Mouse (Mus musculus) gonadal fat pad, adult 2 months (tissue): ENCODE data around the gene Ecpas. TPM values are rescaled to one million over a fixed set of nuclear protein-coding genes. Genes with fewer than 3 reads are reported as not detected.

Experiments
- DNase-seq: peaks from one replicate; pipeline ENCODE4 v3.0.0-alpha.2; 2012; ENCODE audit warnings: low read depth
- polyA plus RNA-seq: library from polyadenylated mRNA; depleted of rRNA; stranded (reverse); fragments of >200 nt; gene quantifications from 2 replicates; pipeline ENCODE4 v1.2.3, GENCODE M21; 2012

Ecpas gene
- polyA plus RNA-seq, 1 experiment: 16.8 TPM

DNA sequence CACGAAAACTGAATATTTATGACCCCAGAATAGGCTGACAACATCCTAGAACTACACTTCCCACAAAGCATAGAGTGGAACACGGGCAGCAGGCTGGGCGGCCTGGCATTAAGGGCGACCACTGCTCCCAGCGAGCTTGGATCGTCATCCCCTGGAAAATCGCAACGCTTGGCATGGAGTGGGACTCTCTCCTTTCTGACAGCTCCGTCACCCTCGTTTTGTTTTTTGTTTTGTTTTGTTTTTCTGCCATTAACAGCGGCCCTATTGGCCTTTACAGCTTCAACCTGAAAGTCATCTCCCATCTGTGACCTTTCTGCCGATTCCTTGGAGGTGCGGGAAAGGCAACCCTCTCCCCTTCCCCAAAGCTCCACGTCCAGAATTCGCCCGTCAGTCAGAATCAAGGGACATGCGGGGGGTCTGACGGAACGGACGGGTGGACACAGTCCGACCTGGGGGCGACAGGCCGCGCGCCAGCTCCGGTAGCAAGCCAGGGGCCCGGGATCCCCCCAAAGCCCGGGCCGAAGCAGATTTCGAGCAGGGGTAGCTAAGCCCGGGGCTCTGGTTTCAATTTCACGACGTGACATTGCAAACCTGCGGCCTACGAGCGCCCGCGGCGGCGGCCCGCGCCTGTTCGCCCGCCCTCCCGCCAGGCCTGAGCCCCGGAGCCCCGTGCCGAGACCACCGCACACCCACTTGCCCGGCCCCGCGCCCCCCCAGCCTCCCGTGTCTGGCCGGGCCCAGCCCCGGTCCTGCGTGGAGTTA is 1.3 kb downstream of the Ecpas start:
- DNase-seq: no peak

DNA sequence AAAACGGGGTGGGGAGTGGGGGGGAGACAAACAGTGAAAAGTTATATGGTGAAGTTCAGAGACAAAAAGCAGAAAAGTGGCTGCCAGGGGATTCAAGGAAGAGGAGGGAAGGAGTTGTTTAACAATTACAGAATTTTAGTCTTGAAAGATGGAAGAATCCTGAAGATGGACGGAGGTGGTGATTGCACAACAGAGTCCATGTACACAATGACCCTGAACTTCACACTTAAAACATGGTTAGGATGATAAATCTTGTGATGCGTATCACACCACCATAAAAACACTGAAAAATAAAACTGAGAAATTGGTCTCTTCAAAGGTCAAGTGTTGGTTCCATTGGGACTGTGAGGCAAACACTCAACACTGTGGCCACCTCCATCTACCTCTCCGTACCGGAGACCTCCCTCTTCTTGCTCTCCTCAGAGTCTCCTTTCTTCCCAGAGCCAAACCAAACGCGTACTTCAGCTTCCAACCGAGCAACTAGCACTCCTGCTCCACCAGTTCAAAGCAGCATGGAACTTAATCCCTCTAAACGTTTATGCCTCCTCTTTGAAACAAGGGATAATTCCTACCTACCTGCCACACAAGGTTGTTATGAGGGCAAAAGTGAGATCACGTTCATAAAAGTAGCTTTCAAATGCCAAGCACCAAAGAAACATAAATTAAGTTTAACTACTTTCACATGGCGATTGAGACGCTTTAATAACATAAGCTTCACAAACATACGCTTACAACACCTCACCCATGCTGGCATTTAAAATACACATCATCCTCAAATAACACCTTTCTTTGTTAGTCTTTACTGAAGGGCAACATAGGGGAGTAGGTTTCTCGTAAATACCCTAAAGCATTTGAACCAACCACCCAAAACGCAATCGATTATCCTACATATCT is 2.1 kb downstream of the Ecpas start:
- DNase-seq: peak; percentile 56

DNA sequence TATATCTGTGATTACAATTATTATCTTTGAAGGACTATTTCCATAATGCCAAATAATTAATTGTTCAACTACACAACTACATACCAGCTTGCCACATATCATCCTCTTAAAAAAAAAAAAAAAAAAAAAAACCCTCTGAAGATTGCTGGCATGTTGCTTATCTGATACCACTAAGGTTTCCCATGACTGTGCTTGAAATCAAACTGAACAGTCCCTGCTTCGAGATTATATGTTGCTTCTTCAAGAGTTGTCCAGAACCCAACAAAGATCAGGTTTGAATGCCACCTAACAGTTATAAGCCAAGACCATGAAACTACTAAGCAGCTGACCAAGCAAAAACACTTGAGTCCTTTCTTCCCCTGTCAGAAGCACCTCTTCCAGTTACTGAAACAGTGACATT is 5.1 kb downstream of the Ecpas start:
- DNase-seq: no peak

DNA sequence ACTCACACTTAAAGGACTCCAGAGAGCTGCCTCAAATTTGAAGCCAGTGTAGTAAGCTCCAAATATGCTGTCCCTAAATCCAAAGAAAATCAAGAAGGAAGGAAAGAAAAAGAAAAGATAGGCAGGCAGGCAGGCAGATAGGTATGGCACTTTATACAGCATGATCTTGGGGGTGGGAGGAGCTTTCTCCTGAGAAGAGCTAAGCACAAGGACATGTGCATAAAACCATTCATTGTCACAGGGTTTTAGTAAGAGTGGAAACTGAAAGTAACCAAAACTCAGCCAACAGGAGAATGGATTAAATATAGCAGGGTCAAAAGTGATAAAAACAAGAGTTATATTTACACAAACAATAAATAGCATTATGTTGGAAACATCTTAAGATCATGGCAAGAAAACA is 14.2 kb downstream of the Ecpas start:
- no peak for DNase-seq

DNA sequence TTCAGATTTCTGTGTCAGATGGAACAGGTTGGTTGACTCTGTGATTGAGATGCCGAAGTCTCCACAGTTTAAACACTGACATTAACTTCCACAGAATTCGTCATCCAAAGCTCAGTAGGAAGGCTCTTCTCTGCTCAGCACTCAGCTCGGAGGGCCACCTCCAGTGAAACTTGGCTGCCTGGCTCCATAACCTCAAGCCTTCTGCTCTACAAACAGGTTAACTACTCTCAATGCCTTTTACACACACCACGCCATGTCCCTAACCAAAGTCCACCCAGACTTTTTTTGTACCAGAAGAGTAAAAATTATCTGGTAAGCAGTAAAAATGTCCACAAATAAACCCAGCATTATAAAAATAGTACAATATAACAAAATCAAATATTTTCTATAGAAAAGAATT is 15.1 kb downstream of the Ecpas start:
- no peak for DNase-seq

DNA sequence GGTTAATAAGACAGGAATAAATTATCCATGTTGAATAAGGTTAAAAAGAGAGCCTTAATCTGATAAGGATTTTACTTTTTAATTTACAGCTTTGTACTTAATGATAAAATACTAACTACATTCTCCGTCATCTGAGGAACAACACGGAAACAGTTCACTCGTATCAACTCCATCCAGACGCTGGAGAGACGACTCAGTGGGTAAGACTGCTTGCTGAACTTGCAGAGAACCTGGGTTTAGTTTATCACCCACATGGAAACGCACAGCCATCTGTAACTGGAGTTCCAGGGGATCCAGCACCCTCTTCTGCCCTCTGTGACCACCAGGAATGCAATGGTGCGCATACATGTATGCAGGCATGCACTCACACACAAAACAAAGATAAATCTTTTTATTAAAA is 18.1 kb downstream of the Ecpas start:
- DNase-seq: no peak

DNA sequence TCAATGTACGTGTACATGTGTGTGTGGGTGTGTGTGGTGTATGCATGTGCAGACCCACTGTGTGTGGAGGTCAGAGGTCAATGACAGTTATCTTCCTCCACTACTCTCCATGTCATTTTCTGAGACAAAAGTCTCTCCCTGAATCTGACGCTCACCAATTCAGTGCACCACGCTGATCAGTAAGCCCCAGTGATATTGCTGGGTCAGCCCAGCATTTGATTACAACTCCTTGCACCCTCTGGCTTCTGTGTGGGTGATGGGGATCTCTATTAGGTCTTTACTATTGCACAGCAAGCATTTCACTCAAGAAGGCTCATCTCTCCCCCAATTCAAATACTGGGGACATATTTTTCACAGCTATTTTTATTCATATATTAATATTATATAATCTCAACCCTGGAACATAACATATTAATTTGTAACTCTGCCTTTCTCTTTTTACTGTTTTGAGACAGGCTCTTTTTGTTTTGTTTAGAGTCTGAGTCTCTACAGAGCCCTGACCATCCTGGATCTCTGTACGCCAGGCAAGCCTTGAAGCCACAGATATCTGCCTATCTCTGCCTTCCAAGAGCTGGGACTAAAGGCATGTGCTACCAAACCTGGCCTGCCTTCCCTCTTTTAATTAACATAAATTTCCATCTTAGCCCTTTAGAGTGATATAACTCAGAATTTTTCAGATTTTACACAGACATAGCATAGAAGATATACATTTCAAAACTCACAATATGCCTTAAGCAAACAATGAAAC is 22.3 kb downstream of the Ecpas start:
- DNase-seq: no peak

DNA sequence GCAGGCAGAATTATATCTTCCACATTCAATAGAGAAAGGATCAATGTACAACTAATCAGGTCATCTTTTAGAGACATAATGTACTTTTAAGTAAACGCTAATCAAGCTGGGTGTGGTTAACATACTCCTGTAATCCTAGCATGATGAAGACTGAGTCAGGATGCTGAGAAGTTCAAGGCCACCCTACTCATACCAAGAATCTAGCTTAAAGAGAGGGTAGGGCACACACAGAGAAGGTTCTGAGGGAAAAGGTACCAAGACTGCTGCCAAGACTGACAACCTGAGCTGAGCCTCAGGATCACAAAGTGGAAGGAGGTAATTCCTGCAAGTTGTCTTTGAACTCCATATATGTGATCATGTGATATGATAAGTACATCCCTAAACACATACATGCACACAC is 24.0 kb downstream of the Ecpas start:
- DNase-seq: no peak

DNA sequence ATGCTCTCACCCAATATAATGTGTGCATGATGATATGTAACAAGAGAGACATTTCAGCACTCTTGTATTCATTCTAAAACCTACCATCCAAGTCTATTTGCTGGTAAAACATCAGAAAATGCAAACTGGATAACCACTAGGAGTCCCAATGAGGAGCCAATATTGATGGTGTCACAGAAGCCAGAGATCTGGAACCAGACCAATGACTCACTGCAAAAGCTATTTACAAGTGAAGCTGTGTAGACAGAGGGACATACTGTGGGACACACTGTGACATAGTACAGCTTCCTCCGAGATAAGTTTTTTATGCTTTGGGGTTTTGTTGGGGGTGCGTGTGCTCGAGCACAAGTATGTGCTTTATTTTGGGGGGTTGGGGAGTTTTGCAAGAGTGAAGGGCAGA is 24.9 kb downstream of the Ecpas start:
- DNase-seq: no peak

DNA sequence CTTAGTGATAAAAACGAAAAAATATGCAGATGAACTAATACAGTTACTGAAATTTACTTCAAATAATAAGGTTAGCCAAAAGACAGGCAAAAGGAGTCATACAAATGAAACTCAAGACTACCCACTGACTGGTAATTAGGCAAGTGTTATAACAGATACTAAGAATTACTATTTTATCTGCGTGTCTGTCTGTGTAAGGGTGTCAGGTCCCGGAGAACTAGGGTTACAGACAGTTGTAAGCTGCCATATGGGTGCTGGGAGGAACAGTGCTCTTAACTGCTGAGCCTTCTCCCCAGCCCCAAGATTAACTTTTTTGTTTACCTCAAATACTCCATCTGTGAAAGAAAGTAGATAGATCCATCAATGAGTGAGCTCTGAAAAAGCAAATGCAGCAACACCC is 25.8 kb downstream of the Ecpas start:
- DNase-seq: no peak

DNA sequence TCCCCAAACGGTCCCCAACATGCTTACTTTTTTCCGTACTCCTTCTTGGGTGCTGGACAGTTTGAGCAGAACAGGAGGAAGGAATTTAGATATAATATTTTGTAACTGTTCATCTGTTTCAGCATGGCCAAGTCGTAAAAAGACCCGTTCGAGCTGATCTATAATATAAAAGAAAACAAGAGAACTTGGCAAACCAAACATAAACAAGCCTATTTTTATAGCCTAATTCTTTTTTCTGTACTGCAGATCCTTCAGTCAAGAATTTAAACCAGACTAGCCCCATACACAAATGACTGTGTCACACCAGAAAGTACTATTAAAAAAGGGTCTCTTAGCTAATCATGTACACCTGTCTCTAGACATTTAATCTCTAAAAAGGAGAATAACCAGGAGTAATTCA is 27.2 kb downstream of the Ecpas start:
- DNase-seq: no peak

DNA sequence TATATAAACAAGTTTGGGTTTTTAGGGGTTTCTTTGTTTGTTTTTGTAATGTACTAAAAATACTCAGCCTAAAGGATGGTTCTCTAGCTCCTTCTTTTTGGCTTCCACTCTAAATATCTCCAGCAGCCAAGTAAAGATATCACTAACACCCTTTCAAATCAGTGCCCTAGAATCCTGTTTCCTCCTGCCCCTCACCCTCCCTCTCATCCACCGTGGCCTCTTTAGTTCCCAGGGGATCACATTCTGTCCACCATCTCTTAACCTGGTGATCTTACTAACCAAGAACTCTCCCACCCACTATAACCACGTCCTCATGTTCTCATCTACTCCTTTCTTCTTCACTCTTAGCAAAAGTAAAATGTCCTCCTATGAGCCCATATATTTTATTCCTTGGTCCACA is 28.7 kb downstream of the Ecpas start:
- DNase-seq: no peak

DNA sequence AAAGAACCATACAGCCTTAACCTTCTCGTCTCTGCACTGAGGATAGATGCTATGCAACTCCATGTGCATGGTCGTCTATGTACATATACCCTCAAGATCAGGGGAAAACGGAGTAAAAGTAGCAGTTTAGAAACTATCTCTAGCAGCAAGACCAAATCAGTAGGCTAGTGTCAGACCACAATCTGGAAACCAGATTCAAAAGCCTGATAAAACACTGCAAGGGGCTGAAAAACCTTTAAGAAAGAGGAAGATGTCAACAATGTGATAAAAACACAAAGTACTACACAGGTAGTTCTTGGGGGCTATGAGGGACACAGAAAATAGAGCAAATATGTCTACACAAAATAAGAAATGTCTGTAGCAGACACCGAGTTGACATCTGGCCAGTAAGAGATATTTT is 38.2 kb downstream of the Ecpas start:
- DNase-seq: no peak

DNA sequence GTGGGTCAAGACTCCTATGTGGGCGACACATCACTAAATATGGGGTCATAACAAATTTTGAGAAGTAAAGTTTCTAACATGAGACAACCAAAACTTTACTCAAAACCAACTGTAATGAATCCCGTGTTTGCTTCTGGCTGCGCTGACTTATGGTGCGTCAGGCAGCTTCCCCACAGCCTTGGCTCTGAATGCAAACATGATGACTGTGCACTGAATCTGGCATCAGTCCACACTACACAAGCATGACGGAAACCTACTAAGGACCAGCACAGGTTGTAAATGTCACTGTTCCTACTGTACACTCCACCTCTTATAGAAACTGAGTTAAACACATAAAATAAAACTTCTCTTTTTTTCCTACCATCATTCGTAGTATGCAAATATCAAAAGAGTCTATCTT is 45.3 kb downstream of the Ecpas start:
- peak; percentile 23 for DNase-seq

DNA sequence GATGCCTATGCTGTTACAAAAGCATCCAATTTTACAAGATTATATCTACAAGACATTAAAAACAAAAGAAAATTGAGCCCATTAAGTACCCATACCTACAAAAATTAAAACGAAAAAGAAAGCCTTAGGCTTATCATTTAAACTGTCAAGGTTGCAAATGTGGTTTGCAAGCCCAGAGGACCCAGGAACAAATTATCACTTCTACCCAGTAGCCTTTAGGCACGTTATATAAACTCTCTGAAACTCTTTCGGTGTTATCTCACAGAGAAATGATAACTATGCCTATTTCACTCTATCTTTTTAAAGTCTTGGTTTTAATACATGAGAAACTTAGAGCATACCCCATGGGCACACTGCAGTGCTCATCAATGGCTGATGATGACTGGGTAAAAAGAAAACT is 79.6 kb downstream of the Ecpas start:
- DNase-seq: no peak

DNA sequence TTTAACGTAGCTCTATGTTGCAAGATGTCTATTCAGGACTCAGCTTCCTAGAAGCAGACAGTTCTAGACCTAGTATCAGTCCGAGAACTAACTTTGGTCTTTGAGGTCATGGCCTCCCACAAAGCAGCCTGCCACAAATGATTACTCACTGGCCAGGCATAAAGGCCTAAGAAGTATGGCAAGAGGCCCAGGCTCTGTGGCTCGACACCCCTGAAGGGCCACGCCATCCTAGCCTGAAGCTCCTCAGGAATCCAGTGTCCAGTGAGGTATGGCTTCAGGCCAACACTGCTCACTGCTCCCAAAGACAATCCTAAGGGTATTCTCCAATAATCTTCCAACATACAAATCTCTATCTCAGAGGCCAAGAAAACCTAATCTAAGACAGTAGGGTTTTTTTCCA is 86.6 kb downstream of the Ecpas start:
- no peak for DNase-seq

DNA sequence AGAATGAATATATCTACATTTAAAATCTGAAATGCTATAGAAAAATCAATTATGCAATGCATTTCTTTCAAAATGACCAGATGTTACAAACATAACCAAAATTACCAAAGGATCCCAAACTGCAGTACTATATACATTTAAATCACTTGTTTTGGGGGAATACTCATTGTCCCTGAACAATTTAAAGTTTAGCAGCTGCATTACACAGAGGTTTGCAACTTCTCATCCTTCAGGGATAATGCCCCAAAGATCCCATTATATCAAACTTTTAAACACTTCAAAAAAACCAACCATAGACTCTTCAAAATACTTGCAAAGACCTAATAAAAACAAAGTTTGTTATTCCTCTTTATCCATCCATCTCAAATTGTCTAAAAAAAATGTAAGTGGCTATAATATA is 124.9 kb downstream of the Ecpas start, which contains the start of gene Olfr267:
TSS of gene Olfr267 (minus strand) at position 101 of the 400 bp plus-strand sequence.
- no peak for DNase-seq

DNA sequence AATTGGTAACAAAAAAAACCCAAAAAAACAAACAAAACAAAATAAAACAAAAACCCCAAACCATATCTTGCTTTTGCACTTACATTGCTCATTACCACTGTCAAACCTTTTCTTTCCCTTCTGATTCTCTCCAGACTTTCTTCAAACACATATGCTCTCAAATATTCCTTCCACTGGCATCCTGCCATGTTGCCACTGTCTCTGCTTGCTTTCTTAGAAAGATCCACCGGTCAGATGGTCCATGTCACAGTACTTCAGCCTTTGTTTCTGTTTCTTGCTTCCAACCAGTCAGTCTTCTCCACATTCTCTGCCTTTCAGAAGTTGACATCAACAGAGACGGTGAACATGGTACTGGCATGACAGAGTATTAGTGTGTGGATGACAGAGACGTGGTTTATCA is 125.9 kb downstream of the Ecpas start:
- DNase-seq: no peak

DNA sequence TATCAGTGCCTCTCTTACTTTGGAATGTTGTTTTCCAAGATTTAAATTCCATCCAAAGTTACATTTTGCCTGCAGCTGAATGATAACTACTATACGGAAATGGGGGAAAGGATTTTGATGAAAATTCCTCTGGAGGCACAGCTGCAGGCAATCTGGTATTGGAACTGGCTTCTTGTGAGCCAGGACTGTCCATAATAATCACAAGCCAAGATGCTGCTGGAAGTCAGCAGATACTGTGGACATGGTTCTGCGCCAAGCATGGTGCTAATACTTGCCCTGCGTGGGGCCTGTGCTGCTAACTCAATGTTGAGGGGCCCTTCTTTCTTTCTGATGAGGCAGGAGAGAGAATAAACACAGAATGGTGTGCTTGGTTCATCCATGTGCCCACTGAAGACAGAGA is 149.1 kb downstream of the Ecpas start:
- no peak for DNase-seq

DNA sequence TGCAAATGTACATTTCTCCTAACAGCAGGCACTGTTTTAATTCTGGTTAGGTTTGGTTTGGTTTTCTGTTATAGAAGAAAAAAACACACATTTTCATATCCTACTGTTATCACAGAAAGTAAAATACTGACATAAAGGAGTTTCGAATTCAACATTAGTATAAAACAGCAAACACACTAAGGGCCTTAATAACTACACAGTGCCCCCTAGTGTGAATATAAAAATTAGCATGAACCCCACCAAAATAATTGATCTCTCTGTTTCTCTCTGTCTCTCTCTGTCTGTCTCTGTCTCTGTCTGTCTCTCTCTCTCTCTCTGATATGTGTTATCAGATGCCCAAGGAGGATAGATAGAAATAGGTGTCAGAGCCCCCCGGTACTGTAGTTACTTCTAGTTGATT is 163.0 kb downstream of the Ecpas start:
- DNase-seq: no peak

DNA sequence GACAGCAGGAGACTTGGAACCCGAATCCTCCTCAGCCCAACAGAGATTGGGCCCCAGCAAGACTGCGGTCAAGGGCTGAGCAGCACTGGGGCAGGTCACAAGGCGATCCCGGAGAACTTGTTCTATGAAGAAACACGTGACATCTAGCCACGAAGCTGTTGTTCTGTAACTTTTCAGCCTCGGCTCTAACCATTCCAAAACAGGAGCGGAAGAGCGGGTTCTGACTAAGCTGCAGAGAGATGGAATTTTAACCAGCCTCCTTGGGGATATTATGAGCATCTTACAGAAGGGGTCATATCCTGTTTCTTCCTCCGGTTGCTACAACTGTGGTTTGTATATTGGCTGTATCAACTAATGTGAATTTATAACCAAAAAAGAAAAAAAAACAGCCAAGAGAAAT is 163.4 kb downstream of the Ecpas start:
- no peak for DNase-seq
